Mouse (Mus musculus) embryonic facial prominence, embryonic 14.5 days (tissue): Measurements from ENCODE around the gene Lgals3bp. TPM values are rescaled to one million over a fixed set of nuclear protein-coding genes. Genes with fewer than 3 reads are reported as not detected.
A peak's percentile ranks its signal among the peaks of the same experiment; 100 is the strongest.

Experiments
- ATAC-seq: fragments of 200-750 bp; cut with Nextera tagmentation; 2 replicates; pipeline ENCODE4 v1.8.0; 2017; ENCODE audit warnings: low read depth, moderate number of reproducible peaks, moderate TSS enrichment
- DNase-seq: peaks from one replicate; pipeline ENCODE4 v3.0.0-alpha.2; 2015; ENCODE audit warnings: low spot score
- H3K27ac ChIP-seq: fragments of 300-500 bp; sonication (generic); replicated peaks from 2 replicates; pipeline ENCODE4 v1.5.1; 2014; ENCODE audit warnings: low read depth, mild to moderate bottlenecking, low read length, moderate library complexity
- H3K27me3 ChIP-seq: fragments of 300-500 bp; sonication (generic); replicated peaks from 2 replicates; pipeline ENCODE4 v1.6.1; 2014; ENCODE audit warnings: low read length; ENCODE audit not compliant: control insufficient read depth, insufficient read depth
- H3K36me3 ChIP-seq: fragments of 300-500 bp; sonication (generic); 2 replicates; pipeline ENCODE4 v1.6.1; 2014; ENCODE audit warnings: low read length, mixed read lengths; ENCODE audit not compliant: control insufficient read depth, insufficient read depth
- H3K4me1 ChIP-seq: fragments of 300-500 bp; sonication (generic); 2 replicates; pipeline ENCODE4 v1.6.1; 2014; ENCODE audit warnings: antibody characterized with exemption, low read length; ENCODE audit not compliant: control insufficient read depth, insufficient read depth
- H3K4me2 ChIP-seq: fragments of 300-500 bp; sonication (generic); 2 replicates; pipeline ENCODE4 v1.6.1; 2014; ENCODE audit warnings: low read depth, mild to moderate bottlenecking, low read length, moderate library complexity, mixed read lengths
- H3K4me3 ChIP-seq: fragments of 300-500 bp; sonication (generic); 2 replicates; pipeline ENCODE4 v1.5.1; 2014; ENCODE audit warnings: low read depth, mild to moderate bottlenecking, low read length
- H3K9ac ChIP-seq: fragments of 300-500 bp; sonication (generic); 2 replicates; pipeline ENCODE4 v1.6.1; 2014; ENCODE audit warnings: low read depth, mild to moderate bottlenecking, low read length, moderate library complexity, mixed read lengths
- H3K9me3 ChIP-seq: fragments of 300-500 bp; sonication (generic); 2 replicates; pipeline ENCODE4 v1.6.1; 2016; ENCODE audit warnings: low read length; ENCODE audit not compliant: control insufficient read depth
- WGBS: fragments of 180-500 bp; shearing (Covaris S2); extraction: QIAGEN DNeasy Blood & Tissue Kit; methylation state at CpG from one replicate; pipeline ENCODE4 v1.1.7; 2014; 5-methylcytosine and 5-hydroxymethylcytosine counted together
- polyA plus RNA-seq: library from polyadenylated mRNA; unstranded; fragments of >200 nt; fragmentation: Nextera tagmentation; extraction: Ambion mirVana; gene quantifications from 2 replicates; pipeline ENCODE4 v1.2.1, GENCODE M21; 2014

Lgals3bp gene
- polyA plus RNA-seq, 1 experiment from 2014 or later, result 14.2 TPM

- Histone ChIP-seq H3K9me3 (no peaks in the 10 kb centered on the region), H3K4me1 (no peaks in the 10 kb centered on the region), H3K27me3 (no peaks in the 10 kb centered on the region), H3K9ac (no peak overlapping the region), H3K4me2 (no peak overlapping the region), H3K36me3 (peaks cover 57% of the 10 kb centered on the region), H3K27ac (no peak overlapping the region), H3K4me3 (no peak overlapping the region)
- DNase-seq (no peak), ATAC-seq (no peak)
- WGBS, result 82% methylated on average over 17 of the region's 18 CpGs
Observed at GRCm38 (mm10) chr11:118408051-118408740, 6.3 kb upstream of the Lgals3bp start.

- DNase-seq (no peak), ATAC-seq (no peak)
- H3K36me3 ChIP-seq, result peaks cover 57% of the 10 kb centered on the region
- H3K9ac ChIP-seq, result no peak overlapping the region
- H3K4me2 ChIP-seq, result no peak overlapping the region
- H3K4me1 ChIP-seq, result no peaks in the 10 kb centered on the region
- H3K4me3 ChIP-seq, result no peak overlapping the region
- 83% methylated on average over 23 of the region's 23 CpGs for WGBS
- H3K27me3 ChIP-seq, result no peaks in the 10 kb centered on the region
- H3K9me3 ChIP-seq, result no peaks in the 10 kb centered on the region
- no peak overlapping the region for H3K27ac ChIP-seq
Observed at GRCm38 (mm10) chr11:118407318-118407910, 5.5 kb upstream of the Lgals3bp start.

- Histone ChIP-seq H3K9ac (no peak overlapping the region), H3K4me3 (no peak overlapping the region), H3K36me3 (peaks cover 57% of the 10 kb centered on the region), H3K4me1 (peaks cover 2% of the 10 kb centered on the region; the same call in 1 of the 2 replicates), H3K27me3 (no peaks in the 10 kb centered on the region), H3K4me2 (no peak overlapping the region), H3K9me3 (no peaks in the 10 kb centered on the region), H3K27ac (no peak overlapping the region)
- DNase-seq (no peak), ATAC-seq (no peak)
- 87% methylated on average over 5 of the region's 5 CpGs for WGBS
Observed at GRCm38 (mm10) chr11:118406521-118406920, 4.6 kb upstream of the Lgals3bp start.

GRCm38 (mm10) chr11:118405311-118405710 is 3.4 kb upstream of the Lgals3bp start:
- no peak overlapping the region for H3K9ac ChIP-seq

GRCm38 (mm10) chr11:118403951-118404899 is 2.3 kb upstream of the Lgals3bp start:
- H3K4me3 ChIP-seq, result no peak overlapping the region
- no peak overlapping the region for H3K9ac ChIP-seq
- no peak overlapping the region for H3K4me2 ChIP-seq
- ATAC-seq, result no peak
- peaks cover 16% of the 10 kb centered on the region; the same call in 1 of the 2 replicates for H3K4me1 ChIP-seq
- WGBS, result 82% methylated on average over 6 of the region's 6 CpGs
- DNase-seq, result no peak
- H3K36me3 ChIP-seq, result peaks cover 35% of the 10 kb centered on the region
- H3K9me3 ChIP-seq, result no peaks in the 10 kb centered on the region
- no peaks in the 10 kb centered on the region for H3K27me3 ChIP-seq
- H3K27ac ChIP-seq, result no peak overlapping the region

More at GRCm38 (mm10) chr11:118405311-118405710, 3.4 kb upstream of the Lgals3bp start:
- WGBS, result 92% methylated on average over 8 of the region's 8 CpGs
- no peak for DNase-seq
- Histone ChIP-seq H3K4me2 (no peak overlapping the region), H3K27me3 (no peaks in the 10 kb centered on the region), H3K4me1 (peaks cover 14% of the 10 kb centered on the region; the same call in 1 of the 2 replicates), H3K36me3 (peaks cover 46% of the 10 kb centered on the region), H3K9me3 (no peaks in the 10 kb centered on the region), H3K4me3 (no peak overlapping the region), H3K27ac (no peak overlapping the region)
- ATAC-seq, result no peak

GRCm38 (mm10) chr11:118403183-118403582 is 1.3 kb upstream of the Lgals3bp start:
- Histone ChIP-seq H3K4me1 (peaks cover 16% of the 10 kb centered on the region; the same call in 1 of the 2 replicates), H3K9me3 (no peaks in the 10 kb centered on the region), H3K27ac (no peak overlapping the region), H3K27me3 (no peaks in the 10 kb centered on the region), H3K4me2 (no peak overlapping the region), H3K36me3 (peaks cover 28% of the 10 kb centered on the region), H3K4me3 (no peak overlapping the region), H3K9ac (no peak overlapping the region)
- 88% methylated on average over 2 of the region's 2 CpGs for WGBS
- no peak for ATAC-seq
- no peak for DNase-seq

GRCm38 (mm10) chr11:118401195-118401594 is 697 bp downstream of the Lgals3bp start:
- Histone ChIP-seq H3K9ac (0 out of 2 replicates have a peak overlapping the region, but pooled peaks have one; percentile 25), H3K36me3 (peaks cover 8% of the 10 kb centered on the region; the same call in 1 of the 2 replicates), H3K9me3 (no peaks in the 10 kb centered on the region), H3K4me1 (peaks cover 16% of the 10 kb centered on the region; the same call in 1 of the 2 replicates), H3K27ac (peak overlapping the region; percentile 65; the same call in 1 of the 2 replicates), H3K4me2 (no peak overlapping the region), H3K27me3 (no peaks in the 10 kb centered on the region), H3K4me3 (no peak overlapping the region)
- ATAC-seq (no peak), DNase-seq (no peak)
- WGBS, result 72% methylated on average over 4 of the region's 4 CpGs

GRCm38 (mm10) chr11:118400566-118400936 is 1.3 kb downstream of the Lgals3bp start:
- 0 out of 2 replicates have a peak, but pooled peaks cover 3% of the 10 kb centered on the region for H3K36me3 ChIP-seq
- no peak overlapping the region for H3K9ac ChIP-seq
- DNase-seq, result peak; percentile 38
- H3K4me3 ChIP-seq, result no peak overlapping the region
- H3K9me3 ChIP-seq, result no peaks in the 10 kb centered on the region
- peaks cover 16% of the 10 kb centered on the region; the same call in 1 of the 2 replicates for H3K4me1 ChIP-seq
- H3K27ac ChIP-seq, result 0 out of 2 replicates have a peak overlapping the region, but pooled peaks have one; percentile 65
- 0 out of 2 replicates have a peak, but pooled peaks have one; percentile 6 for ATAC-seq
- H3K4me2 ChIP-seq, result no peak overlapping the region
- WGBS, result 33% methylated on average over 6 of the region's 6 CpGs
- H3K27me3 ChIP-seq, result no peaks in the 10 kb centered on the region
